Mouse (Mus musculus) liver, embryonic 14.5 days (tissue): Measurements from ENCODE around the gene H6pd. TPM values are rescaled to one million over a fixed set of nuclear protein-coding genes. Genes with fewer than 3 reads are reported as not detected.

Experiments
- ATAC-seq: fragments of 200-750 bp; cut with Nextera tagmentation; 2 replicates; pipeline ENCODE4 v1.8.0; 2017; ENCODE audit warnings: moderate number of reproducible peaks, mild to moderate bottlenecking, moderate library complexity; ENCODE audit not compliant: insufficient read depth
- DNase-seq, 3 experiments: peaks; one replicate each; pipeline ENCODE4 v3.0.0-alpha.2; 2012 to 2013; ENCODE audit warnings: low read depth in 3 of 3, low spot score in 3 of 3
- H3K27ac ChIP-seq: fragments of 300-500 bp; sonication (generic); 2 replicates; pipeline ENCODE4 v1.5.1; 2014; ENCODE audit warnings: moderate library complexity, mild to moderate bottlenecking, control low read depth, inconsistent platforms
- H3K27me3 ChIP-seq: fragments of 300-500 bp; sonication (generic); 2 replicates; pipeline ENCODE4 v1.6.1; 2014; ENCODE audit warnings: mild to moderate bottlenecking, low read length, moderate library complexity; ENCODE audit not compliant: control insufficient read depth, insufficient read depth
- H3K36me3 ChIP-seq: fragments of 300-500 bp; sonication (generic); replicated peaks from 2 replicates; pipeline ENCODE4 v1.6.1; 2014; ENCODE audit warnings: low read depth; ENCODE audit not compliant: control insufficient read depth, insufficient read depth
- H3K4me1 ChIP-seq, 2 experiments: fragments of 200-500 bp in 1 of 2; fragments of 300-500 bp in 1 of 2; sonication (generic) in 1 of 2; replicated peaks; 2 replicates each; pipeline ENCODE4 v1.6.1; 2012 to 2014; ENCODE audit warnings: antibody characterized with exemption in 1 of 2, inconsistent platforms in 1 of 2, low read length in 1 of 2; ENCODE audit not compliant: control insufficient read depth in 2 of 2, insufficient read depth in 2 of 2
- H3K4me2 ChIP-seq: fragments of 300-500 bp; sonication (generic); 2 replicates; pipeline ENCODE4 v1.6.1; 2014; ENCODE audit warnings: low read depth, mild to moderate bottlenecking, control low read depth, moderate library complexity
- H3K4me3 ChIP-seq, 2 experiments: fragments of 200-500 bp in 1 of 2; fragments of 300-500 bp in 1 of 2; sonication (generic) in 1 of 2; 2 replicates each; pipeline ENCODE4 v1.5.1; 2012 to 2014; ENCODE audit warnings: low read depth in 2 of 2, low read length in 2 of 2, mild to moderate bottlenecking in 2 of 2, control low read depth in 1 of 2, inconsistent platforms in 1 of 2, moderate library complexity in 1 of 2; ENCODE audit not compliant: insufficient read depth in 1 of 2
- H3K9ac ChIP-seq: fragments of 300-500 bp; sonication (generic); replicated peaks from 2 replicates; pipeline ENCODE4 v1.6.1; 2014; ENCODE audit warnings: mild to moderate bottlenecking, control low read depth, moderate library complexity
- H3K9me3 ChIP-seq: fragments of 300-500 bp; sonication (generic); 2 replicates; pipeline ENCODE4 v1.6.1; 2016; ENCODE audit warnings: low read length, mixed read lengths; ENCODE audit not compliant: control insufficient read depth
- CTCF ChIP-seq: IDR thresholded peaks from 2 replicates; pipeline ENCODE4 v1.5.1; 2016; ENCODE audit warnings: antibody characterized with exemption, low read depth, control low read depth
- EP300 ChIP-seq: IDR thresholded peaks from 2 replicates; pipeline ENCODE4 v1.6.1; 2016; ENCODE audit warnings: antibody characterized with exemption, low read depth
- WGBS: fragments of 180-500 bp; shearing (Covaris S2); extraction: QIAGEN DNeasy Blood & Tissue Kit; methylation state at CpG from one replicate; pipeline ENCODE4 v1.1.7; 2014; ENCODE audit not compliant: insufficient replicate concordance; 5-methylcytosine and 5-hydroxymethylcytosine counted together
- polyA plus RNA-seq, 2 experiments: library from polyadenylated mRNA; depleted of rRNA in 1 of 2; stranded (reverse) in 1 of 2; unstranded in 1 of 2; fragments of >200 nt; fragmentation: Nextera tagmentation in 1 of 2; extraction: Ambion mirVana in 1 of 2; gene quantifications; 2 replicates each; pipeline versions ENCODE4 v1.2.1 to v1.2.3; 2012 to 2014

H6pd gene
- polyA plus RNA-seq, 2 experiments: 7.9 to 8.3 TPM

DNA sequence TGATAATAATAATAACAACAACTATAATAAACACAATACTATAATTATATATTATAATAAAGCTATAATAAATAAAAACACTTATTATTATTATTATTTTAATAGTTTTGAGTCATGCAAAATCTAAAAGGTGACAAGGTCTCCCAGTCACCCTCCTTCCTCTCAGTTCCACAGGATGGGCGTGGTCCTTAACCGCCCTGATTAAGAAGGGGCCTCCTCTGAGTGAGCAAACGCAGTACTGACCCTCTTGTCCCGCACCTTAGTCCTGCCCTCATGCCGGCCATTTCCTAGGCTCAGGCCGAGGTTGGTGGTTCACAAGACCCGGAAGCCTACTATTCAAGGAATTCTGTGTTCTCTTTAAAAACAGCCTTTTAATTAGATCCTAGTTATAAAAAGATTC, 14.7 kb upstream of the H6pd start:
- H3K4me1 ChIP-seq: peaks cover 0 to 2% of the 10 kb centered on the region in 2 experiments; a peak in 1 of 4 replicates
- 31% methylated on average over 7 of the region's 7 CpGs for WGBS
- H3K27me3 ChIP-seq: peaks cover 1% of the 10 kb centered on the region
- no peaks in the 10 kb centered on the region for H3K36me3 ChIP-seq
- no peak overlapping the region for H3K27ac ChIP-seq
- ATAC-seq (no peak), DNase-seq (no peak)
- H3K4me2 ChIP-seq: no peak overlapping the region
- no peak for TF ChIP-seq CTCF
- TF ChIP-seq EP300: no peak
- H3K9ac ChIP-seq: no peak overlapping the region
- H3K4me3 ChIP-seq: no peak overlapping the region
- no peaks in the 10 kb centered on the region for H3K9me3 ChIP-seq

DNA sequence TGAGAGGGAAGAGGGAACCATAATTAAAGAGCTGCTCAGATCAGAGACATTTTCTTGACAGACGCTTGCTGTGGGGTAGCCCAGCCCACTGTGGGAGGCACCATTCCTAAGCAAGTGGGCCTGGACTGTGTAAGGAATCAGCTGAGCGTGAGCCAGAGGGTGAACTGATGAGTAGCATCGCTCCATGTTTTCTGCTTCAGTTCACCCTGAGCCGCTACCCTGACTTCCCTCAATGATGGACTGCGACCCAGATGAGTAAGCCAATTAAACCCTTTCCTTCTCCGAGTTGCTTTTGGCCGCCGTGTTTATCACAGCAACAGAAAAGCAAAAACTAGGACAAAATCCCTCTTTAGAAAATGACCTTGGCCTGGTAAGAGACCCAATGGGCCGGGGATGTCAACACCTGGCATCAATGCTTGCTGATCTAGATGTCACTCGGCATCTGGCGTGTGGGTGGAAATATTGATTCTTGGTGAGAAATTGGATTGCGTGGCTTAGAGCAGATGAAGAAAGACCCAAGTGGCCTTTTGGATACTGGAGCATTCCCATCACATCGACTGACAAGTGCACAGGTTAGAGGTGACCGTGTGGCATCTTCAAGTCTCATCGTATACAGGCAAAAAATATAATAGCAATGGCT, 11.0 kb upstream of the H6pd start:
- Histone ChIP-seq H3K36me3 (no peaks in the 10 kb centered on the region), H3K4me3 (no peak overlapping the region), H3K27ac (no peak overlapping the region), H3K9ac (no peak overlapping the region), H3K4me1 (peaks cover 0 to 2% of the 10 kb centered on the region in 2 experiments; a peak in 1 of 4 replicates), H3K27me3 (no peaks in the 10 kb centered on the region), H3K4me2 (no peak overlapping the region), H3K9me3 (no peaks in the 10 kb centered on the region)
- TF ChIP-seq EP300 (no peak), CTCF (no peak)
- DNase-seq (no peak), ATAC-seq (no peak)
- 72% methylated on average over 15 of the region's 15 CpGs for WGBS

DNA sequence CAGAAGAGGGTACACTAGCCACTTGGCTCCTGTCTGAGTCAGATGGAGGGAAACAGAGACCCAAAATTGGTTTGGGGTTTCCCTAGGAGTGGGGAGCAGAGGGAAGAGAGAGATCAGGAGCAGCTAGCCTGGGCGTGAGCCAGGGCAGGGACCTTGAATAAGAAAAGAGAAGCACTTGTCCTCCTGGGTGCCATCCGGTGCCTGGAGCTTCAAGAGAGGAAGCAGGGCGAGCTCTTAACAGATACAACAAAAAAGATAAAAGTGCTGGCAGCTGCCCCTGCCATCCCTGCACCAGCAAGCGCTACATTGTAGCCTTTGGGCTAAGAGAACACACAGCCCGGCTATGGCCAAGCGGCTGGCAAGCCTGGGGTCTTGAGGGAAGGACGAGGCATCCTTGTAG, 6.6 kb upstream of the H6pd start:
- Histone ChIP-seq H3K27me3 (no peaks in the 10 kb centered on the region), H3K4me1 (peaks cover 0 to 20% of the 10 kb centered on the region in 2 experiments; a peak in 2 of 4 replicates), H3K36me3 (no peaks in the 10 kb centered on the region), H3K27ac (no peak overlapping the region), H3K4me2 (no peak overlapping the region), H3K9ac (no peak overlapping the region), H3K4me3 (no peak overlapping the region), H3K9me3 (no peaks in the 10 kb centered on the region)
- ATAC-seq: no peak
- 46% methylated on average over 7 of the region's 7 CpGs for WGBS
- DNase-seq: no peak
- TF ChIP-seq CTCF (no peak), EP300 (no peak)

DNA sequence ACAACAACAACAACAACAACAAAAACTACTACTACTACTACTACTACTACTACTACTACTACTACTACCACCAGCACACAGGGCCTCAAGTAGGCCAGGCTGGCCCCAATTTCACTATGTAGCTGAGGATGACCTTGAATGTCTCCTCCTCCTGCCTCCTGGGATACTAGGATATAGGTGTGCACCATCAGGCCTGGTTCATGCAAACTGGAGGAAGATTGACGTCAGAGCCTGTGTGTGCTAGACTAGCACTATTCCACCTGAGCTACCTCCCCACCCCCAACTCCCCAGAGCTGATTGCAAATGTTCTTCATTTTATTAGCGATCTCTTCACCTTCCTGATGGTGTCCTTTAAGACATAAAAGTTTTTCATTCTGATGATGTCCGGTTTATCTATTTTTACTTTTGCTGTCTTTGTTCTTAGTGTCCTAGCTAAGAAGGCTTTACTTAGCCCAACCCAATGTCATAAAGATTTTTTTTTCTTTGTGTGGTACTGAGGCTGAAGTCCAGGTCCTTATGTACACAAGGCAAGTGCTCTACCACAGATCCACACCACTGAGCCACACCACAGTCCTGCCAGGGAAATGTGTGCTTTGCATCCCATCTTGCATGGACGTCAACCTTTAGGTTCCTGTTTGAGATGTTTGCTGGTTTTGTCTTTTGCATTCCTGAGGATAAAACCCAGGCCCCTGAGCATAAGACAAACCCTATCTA, 5.7 kb upstream of the H6pd start:
- Histone ChIP-seq H3K9me3 (no peaks in the 10 kb centered on the region), H3K9ac (no peak overlapping the region), H3K4me3 (no peak overlapping the region), H3K4me2 (no peak overlapping the region), H3K27ac (no peak overlapping the region), H3K4me1 (peaks cover 0 to 24% of the 10 kb centered on the region in 2 experiments; a peak in 2 of 4 replicates), H3K27me3 (no peaks in the 10 kb centered on the region), H3K36me3 (no peaks in the 10 kb centered on the region)
- DNase-seq (no peak), ATAC-seq (no peak)
- TF ChIP-seq CTCF: no peak
- no peak for TF ChIP-seq EP300
- WGBS: 62% methylated on average over 4 of the region's 4 CpGs

DNA sequence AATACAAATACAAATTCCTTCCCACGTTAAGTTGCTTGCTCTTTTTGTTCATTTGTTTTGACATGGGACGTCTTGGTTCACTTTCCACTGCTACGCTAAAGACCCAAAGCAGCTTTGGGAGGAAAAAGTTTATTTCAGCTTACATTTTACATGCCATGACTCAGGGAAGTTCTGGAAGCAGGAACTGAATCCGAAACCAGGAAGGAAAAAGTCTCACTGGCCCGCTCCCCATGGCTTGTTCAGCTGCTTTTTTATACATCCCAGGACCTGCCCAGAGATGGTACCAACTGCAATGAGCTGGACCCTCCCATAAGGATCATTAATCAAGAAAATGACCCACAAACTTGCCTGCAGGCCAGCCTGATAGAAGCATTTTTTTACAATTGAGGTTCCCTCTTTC, 5.0 kb upstream of the H6pd start:
- H3K4me2 ChIP-seq: no peak overlapping the region
- H3K36me3 ChIP-seq: no peaks in the 10 kb centered on the region
- H3K4me3 ChIP-seq: no peak overlapping the region
- ATAC-seq (no peak), DNase-seq (no peak)
- H3K27ac ChIP-seq: no peak overlapping the region
- no peaks in the 10 kb centered on the region for H3K9me3 ChIP-seq
- peaks cover 0 to 30% of the 10 kb centered on the region in 2 experiments; a peak in 2 of 4 replicates for H3K4me1 ChIP-seq
- no peak overlapping the region for H3K9ac ChIP-seq
- 71% methylated on average over 5 of the region's 5 CpGs for WGBS
- no peaks in the 10 kb centered on the region for H3K27me3 ChIP-seq
- TF ChIP-seq EP300: no peak
- TF ChIP-seq CTCF: no peak
